Mouse (Mus musculus): ENCODE measurements at regions not wholly inside any gene's neighbourhood (a gene's known extent, or its start where the extent isn't known, plus 50 kb on each side); places are given as distances from the start of the nearest gene placed in this dataset.

- no peak for DNase-seq (ENCODE audit: low read depth)
Observed at GRCm38 (mm10) chr17:29775836-29776235, 59.0 kb upstream of the Ccdc167 start.

- DNase-seq (ENCODE audit: low read depth): peak; percentile 56
Observed at GRCm38 (mm10) chr17:29773339-29773738, 56.5 kb upstream of the Ccdc167 start.

- DNase-seq (ENCODE audit: low read depth): no peak
Observed at GRCm38 (mm10) chr17:29770914-29771313, 54.1 kb upstream of the Ccdc167 start.

- DNase-seq (ENCODE audit: low read depth): no peak
Observed at GRCm38 (mm10) chr17:29769631-29770030, 52.8 kb upstream of the Ccdc167 start.

GRCm38 (mm10) chr17:29769143-29769542 lies 52.3 kb upstream of the Ccdc167 start:
- DNase-seq (ENCODE audit: low read depth): peak; percentile 68

- DNase-seq (ENCODE audit: low read depth): no peak
Observed at GRCm38 (mm10) chr17:29768642-29769041, 51.8 kb upstream of the Ccdc167 start.

Measured in 416B (cell line).